Comparison of ENCODE assay signal across 8 mouse cellular contexts in genomic region chr11:79030570-79031451, GRCm38 (mm10). TPM values are rescaled to one million over a fixed set of nuclear protein-coding genes. Genes with fewer than 3 reads are reported as not detected.
DNase-seq lines count a peak whose midpoint lies in the region; ATAC-seq and TF ChIP-seq lines count a peak whose summit lies in the region.

No protein-coding gene starts in this region.

- no peak for TF ChIP-seq EP300 in CH12.LX (IDR thresholded peaks at IDR 0.05; ENCODE audit: low read length)

- peaks cover 87 to 98% of the 10 kb centered on the region in 2 experiments for H3K36me3 ChIP-seq in CH12.LX (replicated peaks in 1 of 2; ENCODE audit: control insufficient read depth in 1 of 2, insufficient read depth in 1 of 2, low read length in 1 of 2)
- H3K36me3 ChIP-seq in heart, embryonic 15.5 days: peaks cover 25% of the 10 kb centered on the region; the same call in 1 of the 2 replicates
- no peaks in the 10 kb centered on the region for H3K36me3 ChIP-seq in thymus, adult 2 months (ENCODE audit: control insufficient read depth, insufficient read depth, low read length)

- DNase-seq in CH12.LX (ENCODE audit: extremely low read depth): peak; percentile 80
- peak; percentile 64 for DNase-seq in brain, embryonic 18.5 days (ENCODE audit: low read depth, low spot score)
- DNase-seq in fibroblast of lung, adult 2 months (ENCODE audit: low read depth): peak; percentile 51
- peak; percentile 40 for DNase-seq in large intestine, adult 2 months (ENCODE audit: low read depth, low spot score)
- peak; percentile 79 to 83 for DNase-seq in lung, adult 18-20 months
- DNase-seq in ovary, adult 18-20 months (ENCODE audit: low spot score): peak; percentile 64
- peak; percentile 86 for DNase-seq in thymus, adult 2 months

- TF ChIP-seq CTCF in CH12.LX (conservative IDR thresholded peaks at IDR 0.05 in 1 of 2, IDR thresholded peaks at IDR 0.05 in 1 of 2; ENCODE audit: low read depth in 2 of 2, low read length in 2 of 2): peak; percentile 97 to 98
- TF ChIP-seq CTCF in thymus, adult 2 months (IDR thresholded peaks at IDR 0.05; ENCODE audit: borderline replicate concordance, control insufficient read depth, extremely low read depth, insufficient read depth, low read length, poor library complexity): peak; percentile 63; the same call in 1 of the 2 replicates

- in situ Hi-C loops in CH12.LX (cut with MboI; ENCODE audit: low pct_ligation_motif_present, low pct_unique_long_range_greater_than_20kb, low sequenced_read_pairs): loop anchor here (5.0 kb wide), 2 partner anchors 51 to 181 kb away; no protein-coding TSS in a partner anchor

- H3K27me3 ChIP-seq in CH12.LX (replicated peaks): no peaks in the 10 kb centered on the region
- no peaks in the 10 kb centered on the region for H3K27me3 ChIP-seq in heart, embryonic 15.5 days
- H3K27me3 ChIP-seq in thymus, adult 2 months (ENCODE audit: control insufficient read depth, insufficient read depth, low read length): no peaks in the 10 kb centered on the region

- no peak overlapping the region for H3K27ac ChIP-seq in CH12.LX (ENCODE audit: insufficient read depth, low read depth)
- peak overlapping the region; percentile 53; the same call in 1 of the 2 replicates for H3K27ac ChIP-seq in heart, embryonic 15.5 days
- H3K27ac ChIP-seq in thymus, adult 2 months (ENCODE audit: control insufficient read depth, insufficient read depth, low read length): no peak overlapping the region

- H3K4me1 ChIP-seq in CH12.LX (ENCODE audit: control insufficient read depth in 1 of 2, insufficient read depth in 2 of 2): peaks cover 6 to 44% of the 10 kb centered on the region in 2 experiments
- H3K4me1 ChIP-seq in heart, embryonic 15.5 days (replicated peaks): peaks cover 7% of the 10 kb centered on the region
- peaks cover 19% of the 10 kb centered on the region for H3K4me1 ChIP-seq in thymus, adult 2 months (replicated peaks; ENCODE audit: control insufficient read depth, insufficient read depth, low read length)

- TF ChIP-seq RAD21 in CH12.LX (IDR thresholded peaks at IDR 0.05; ENCODE audit: low read depth, low read length): peak; percentile 99

- H3K79me2 ChIP-seq in CH12.LX (replicated peaks; ENCODE audit: control insufficient read depth, extremely low read depth, insufficient read depth, poor library complexity, severe bottlenecking): no peaks in the 10 kb centered on the region

- ATAC-seq in heart, embryonic 15.5 days (replicated peaks; ENCODE audit: insufficient number of reproducible peaks, insufficient read depth, low FRiP score, low read depth): no peak; the same call in 1 of the 2 replicates

- H3K9ac ChIP-seq in CH12.LX (ENCODE audit: insufficient read depth, low read depth): no peak overlapping the region
- H3K9ac ChIP-seq in heart, embryonic 15.5 days: no peak overlapping the region

- H3K4me2 ChIP-seq in CH12.LX (ENCODE audit: insufficient read depth, low read depth, poor library complexity, severe bottlenecking): no peak overlapping the region
- no peak overlapping the region for H3K4me2 ChIP-seq in heart, embryonic 15.5 days

- H3K4me3 ChIP-seq in CH12.LX (replicated peaks in 1 of 3; ENCODE audit: low read depth in 2 of 3, low read length in 2 of 3, poor library complexity in 1 of 3): no peak overlapping the region
- no peak overlapping the region for H3K4me3 ChIP-seq in heart, embryonic 15.5 days
- H3K4me3 ChIP-seq in thymus, adult 2 months (ENCODE audit: control insufficient read depth, insufficient read depth, low read length): no peak overlapping the region

- dilution Hi-C loops in CH12.LX (cut with MboI; ENCODE audit: extremely low pct_ligation_motif_present, extremely low pct_unique_long_range_greater_than_20kb, low sequenced_read_pairs): no loop called here

- H3K9me3 ChIP-seq in CH12.LX (replicated peaks; ENCODE audit: low read length): no peaks in the 10 kb centered on the region
- H3K9me3 ChIP-seq in heart, embryonic 15.5 days (replicated peaks): no peaks in the 10 kb centered on the region

- WGBS in heart, embryonic 15.5 days: 38% methylated on average over 19 of the region's 19 CpGs
- WGBS in large intestine, adult 2 months: 55% methylated on average over 19 of the region's 19 CpGs
- 76% methylated on average over 19 of the region's 19 CpGs for WGBS in thymus, adult 2 months

- TF ChIP-seq POLR2A in CH12.LX (IDR thresholded peaks at IDR 0.05; ENCODE audit: low read depth, low read length): no peak
- TF ChIP-seq POLR2A in thymus, adult 2 months (IDR thresholded peaks at IDR 0.05; ENCODE audit: control insufficient read depth, extremely low read depth, insufficient read depth, low read length, poor library complexity): no peak

TF ChIP-seq in CH12.LX, 34 proteins besides CTCF, POLR2A, EP300 and RAD21:
- TF ChIP-seq ZNF384 (IDR thresholded peaks at IDR 0.05; ENCODE audit: low read depth, low read length) (peak; percentile 87), ZC3H11A (IDR thresholded peaks at IDR 0.05; ENCODE audit: low read depth, low read length) (peak; percentile 99), BHLHE40 (IDR thresholded peaks at IDR 0.05; ENCODE audit: low read depth, low read length) (peak; percentile 14; the same call in 1 of the 2 replicates), ELF1 (IDR thresholded peaks at IDR 0.05; ENCODE audit: low read depth, low read length) (0 out of 2 replicates have a peak, but pooled peaks have one; percentile 14), TCF12 (IDR thresholded peaks at IDR 0.05; ENCODE audit: low read depth, low read length) (no peak), MAX (IDR thresholded peaks at IDR 0.05; ENCODE audit: low read length) (no peak), GABPA (IDR thresholded peaks at IDR 0.05; ENCODE audit: insufficient replicate concordance, low read depth, low read length) (no peak), MEF2A (IDR thresholded peaks at IDR 0.05; ENCODE audit: borderline replicate concordance, low read depth, low read length) (peak; percentile 32; the same call in 1 of the 2 replicates), ZKSCAN1 (IDR thresholded peaks at IDR 0.05; ENCODE audit: borderline replicate concordance, low read depth, low read length) (no peak), ETS1 (conservative IDR thresholded peaks at IDR 0.05; ENCODE audit: low read depth, low read length) (peak; percentile 21; the same call in 1 of the 2 replicates), IRF4 (IDR thresholded peaks at IDR 0.05; ENCODE audit: low read depth, low read length) (peak; percentile 54; the same call in 1 of the 2 replicates), POLR2AphosphoS2 (IDR thresholded peaks at IDR 0.05; ENCODE audit: low read depth, low read length) (peak; percentile 33; the same call in 1 of the 2 replicates), NELFE (IDR thresholded peaks at IDR 0.05; ENCODE audit: low read depth, low read length) (0 out of 2 replicates have a peak, but pooled peaks have one; percentile 32), SMC3 (IDR thresholded peaks at IDR 0.05; ENCODE audit: low read depth, low read length) (peak; percentile 99)

RNA-seq across cellular contexts. Expression of gene Lgals9, which starts 46.1 kb away (rescaled TPM):
- total RNA-seq in CH12.LX (2012; rRNA removed) (3.2 and 4.9 TPM in 2 replicates), CH12.LX (2014; rRNA removed) (3.7 and 5.0 TPM in 2 replicates)
- polyA plus RNA-seq in CH12.LX (2012; ENCODE audit: insufficient read length, low read depth): 16.1 and 16.4 TPM in 2 replicates
- 54.4 and 86.9 TPM in 2 replicates for polyA plus RNA-seq in heart, embryonic 15.5 days (2015; fragmentation: Nextera tagmentation; extraction: Ambion mirVana)
- polyA plus RNA-seq in large intestine, adult 2 months (2012; rRNA removed): 712 and 1,075 TPM in 2 replicates
- polyA plus RNA-seq in thymus, adult 2 months (2012; rRNA removed): 589 and 601 TPM in 2 replicates
